In genomic region chr19:28517464-28518080, GRCm38 (mm10) we compare ENCODE assay signal across 16 mouse cellular contexts.
DNase-seq lines count a peak whose midpoint lies in the region; ATAC-seq and TF ChIP-seq lines count a peak whose summit lies in the region.
"Had no signal": no experiment of that assay in that cellular context is flagged by ENCODE, and none has a peak within 500 bp of the region (broad histone marks: within the 10 kb centered on the region; RNA-seq: fewer than 3 reads in every experiment).

No protein-coding gene starts in this region.

- H3K9me3 ChIP-seq in hindbrain, embryonic 10.5 days, result no peaks in the 10 kb centered on the region
- no peaks in the 10 kb centered on the region for H3K9me3 ChIP-seq in hindbrain, embryonic 12.5 days (replicated peaks)
- no peaks in the 10 kb centered on the region for H3K9me3 ChIP-seq in limb, embryonic 10.5 days (replicated peaks)
- H3K9me3 ChIP-seq in liver, postnatal 0 days (ENCODE audit: low read length), result no peaks in the 10 kb centered on the region
- H3K9me3 ChIP-seq: heart, embryonic 10.5 days; liver, embryonic 13.5 days; neural tube, embryonic 12.5 days had no signal

- TF ChIP-seq EP300 in liver, postnatal 0 days (IDR thresholded peaks at IDR 0.05; ENCODE audit: low read depth), result no peak

- no peak for DNase-seq in hindbrain, embryonic 10.5 days (ENCODE audit: low spot score)
- DNase-seq in 3T3-L1 (ENCODE audit: low read depth, low spot score), result peak; percentile 38
- peak; percentile 9 for DNase-seq in adrenal gland, postnatal 14 days
- DNase-seq in limb, embryonic 10.5 days (ENCODE audit: low spot score), result no peak
- DNase-seq in left cerebral cortex, postnatal 10 days (ENCODE audit: extremely low spot score in 1 of 2, low spot score in 2 of 2), result no peak
- no peak for DNase-seq in liver, postnatal 0 days
- DNase-seq: cerebellum, postnatal 14 days; gastrocnemius, postnatal 10 days; heart, postnatal 36 days; liver, embryonic 13.5 days; midbrain, embryonic 14.5 days; thymus, adult 18-20 months had no signal

- peaks cover 47% of the 10 kb centered on the region for H3K4me1 ChIP-seq in hindbrain, embryonic 10.5 days (replicated peaks)
- 0 out of 2 replicates have a peak, but pooled peaks cover 5% of the 10 kb centered on the region for H3K4me1 ChIP-seq in hindbrain, embryonic 12.5 days
- peaks cover 30% of the 10 kb centered on the region for H3K4me1 ChIP-seq in limb, embryonic 10.5 days
- peaks cover 8% of the 10 kb centered on the region for H3K4me1 ChIP-seq in liver, postnatal 0 days (ENCODE audit: insufficient read depth)
- H3K4me1 ChIP-seq: liver, embryonic 13.5 days had no signal

- H3K36me3 ChIP-seq in hindbrain, embryonic 10.5 days, result no peaks in the 10 kb centered on the region
- no peaks in the 10 kb centered on the region for H3K36me3 ChIP-seq in hindbrain, embryonic 12.5 days
- no peaks in the 10 kb centered on the region for H3K36me3 ChIP-seq in limb, embryonic 10.5 days
- no peaks in the 10 kb centered on the region for H3K36me3 ChIP-seq in liver, postnatal 0 days (replicated peaks; ENCODE audit: insufficient read depth, low read length)
- H3K36me3 ChIP-seq: heart, embryonic 10.5 days; liver, embryonic 13.5 days; neural tube, embryonic 12.5 days had no signal

- no peak for TF ChIP-seq CTCF in liver, postnatal 0 days (IDR thresholded peaks at IDR 0.05; ENCODE audit: low read depth)

- no peak overlapping the region for H3K4me3 ChIP-seq in hindbrain, embryonic 10.5 days
- no peak overlapping the region for H3K4me3 ChIP-seq in hindbrain, embryonic 12.5 days
- no peak overlapping the region for H3K4me3 ChIP-seq in limb, embryonic 10.5 days
- no peak overlapping the region for H3K4me3 ChIP-seq in liver, postnatal 0 days (ENCODE audit: low read depth, low read length)
- H3K4me3 ChIP-seq: heart, embryonic 10.5 days; liver, embryonic 13.5 days; neural tube, embryonic 12.5 days had no signal

- H3K4me2 ChIP-seq in hindbrain, embryonic 12.5 days (replicated peaks), result no peak overlapping the region
- H3K4me2 ChIP-seq in liver, postnatal 0 days (ENCODE audit: low read depth, low read length), result no peak overlapping the region
- H3K4me2 ChIP-seq: liver, embryonic 13.5 days; neural tube, embryonic 12.5 days had no signal

- no peaks in the 10 kb centered on the region for H3K27me3 ChIP-seq in hindbrain, embryonic 10.5 days (ENCODE audit: insufficient read depth, poor library complexity, severe bottlenecking)
- H3K27me3 ChIP-seq in hindbrain, embryonic 12.5 days, result no peaks in the 10 kb centered on the region
- no peaks in the 10 kb centered on the region for H3K27me3 ChIP-seq in limb, embryonic 10.5 days (ENCODE audit: low read depth, poor library complexity, severe bottlenecking)
- H3K27me3 ChIP-seq in liver, postnatal 0 days (ENCODE audit: insufficient read depth, low read length), result no peaks in the 10 kb centered on the region
- H3K27me3 ChIP-seq: liver, embryonic 13.5 days; neural tube, embryonic 12.5 days had no signal

- 0 out of 2 replicates have a peak overlapping the region, but pooled peaks have one; percentile 56 for H3K27ac ChIP-seq in hindbrain, embryonic 10.5 days
- H3K27ac ChIP-seq in hindbrain, embryonic 12.5 days, result no peak overlapping the region
- peak overlapping the region; percentile 61; the same call in 1 of the 2 replicates for H3K27ac ChIP-seq in limb, embryonic 10.5 days
- no peak overlapping the region for H3K27ac ChIP-seq in liver, postnatal 0 days (ENCODE audit: low read depth)
- H3K27ac ChIP-seq: heart, embryonic 10.5 days; liver, embryonic 13.5 days; neural tube, embryonic 12.5 days had no signal

- no peak overlapping the region for H3K9ac ChIP-seq in hindbrain, embryonic 12.5 days
- no peak overlapping the region for H3K9ac ChIP-seq in liver, postnatal 0 days (replicated peaks)
- H3K9ac ChIP-seq: liver, embryonic 13.5 days; neural tube, embryonic 12.5 days had no signal

- ATAC-seq in hindbrain, embryonic 12.5 days (ENCODE audit: low FRiP score), result no peak
- ATAC-seq in liver, postnatal 0 days, result no peak
- ATAC-seq: inflammation-experienced regulatory T-cells, adult 6 months had no signal

- 39% methylated on average over 9 of the region's 9 CpGs for WGBS in hindbrain, embryonic 10.5 days
- WGBS in hindbrain, embryonic 12.5 days, result 45% methylated on average over 9 of the region's 9 CpGs
- 62% methylated on average over 9 of the region's 9 CpGs for WGBS in limb, embryonic 10.5 days
- 62% methylated on average over 9 of the region's 9 CpGs for WGBS in liver, postnatal 0 days (ENCODE audit: insufficient replicate concordance)

- intact Hi-C loops in left cerebral cortex, postnatal 10 days (cut with DNase I), result no loop called here

Comparison
In these comparisons a context has a peak if more than half of its experiments do, and no peak if none do; other contexts are left out.
1. H3K27ac ChIP-seq: peak in hindbrain, embryonic 10.5 days (single experiment) and limb, embryonic 10.5 days (single experiment); none in hindbrain, embryonic 12.5 days (single experiment) and liver, postnatal 0 days (single experiment).
2. DNase-seq: peak in 3T3-L1 (single experiment) and adrenal gland, postnatal 14 days (single experiment); none in hindbrain, embryonic 10.5 days (single experiment), limb, embryonic 10.5 days (single experiment), left cerebral cortex, postnatal 10 days (0 of 2) and liver, postnatal 0 days (single experiment).